Mouse (Mus musculus): ENCODE results near the gene Igf2r.

GRCm38 (mm10) chr17:12645461-12645860 is 124.0 kb downstream of the Igf2r start:
- no peak for TF ChIP-seq POLR2AphosphoS2 (IDR thresholded peaks at IDR 0.05; ENCODE audit: low read depth, low read length)
- TF ChIP-seq ZNF384 (IDR thresholded peaks at IDR 0.05; ENCODE audit: low read depth, low read length) = no peak
- no peak for TF ChIP-seq POLR2A (IDR thresholded peaks at IDR 0.05; ENCODE audit: low read depth, low read length)
